Mouse (Mus musculus) myocyte (in vitro differentiated cells): ENCODE measurements around the gene Per1.

Source experiments
- CEBPB ChIP-seq: IDR thresholded peaks from 2 replicates; pipeline ENCODE4 v1.6.1; 2011; ENCODE audit warnings: mild to moderate bottlenecking, moderate library complexity; ENCODE audit not compliant: poor library complexity, insufficient read depth, severe bottlenecking
- E2F4 ChIP-seq: IDR thresholded peaks from one replicate; pipeline ENCODE4 v1.6.1; 2011; ENCODE audit warnings: mild to moderate bottlenecking, control low read depth, moderate library complexity; ENCODE audit not compliant: insufficient read depth
- MAX ChIP-seq: IDR thresholded peaks from one replicate; pipeline ENCODE4 v1.6.1; 2011; ENCODE audit warnings: low read depth, mild to moderate bottlenecking, control low read depth
- POLR2A ChIP-seq: IDR thresholded peaks from one replicate; pipeline ENCODE4 v1.6.1; 2011; ENCODE audit warnings: low read depth, mild to moderate bottlenecking, control low read depth, moderate library complexity; ENCODE audit not compliant: insufficient read length
- POLR2AphosphoS2 ChIP-seq: IDR thresholded peaks from one replicate; pipeline ENCODE4 v1.6.1; 2011; ENCODE audit warnings: low read depth, control low read depth; ENCODE audit not compliant: insufficient read length
- REST ChIP-seq: IDR thresholded peaks from one replicate; pipeline ENCODE4 v1.6.1; 2011; ENCODE audit warnings: mild to moderate bottlenecking, control low read depth, moderate library complexity; ENCODE audit not compliant: insufficient read depth, insufficient read length
- SRF ChIP-seq: IDR thresholded peaks from one replicate; pipeline ENCODE4 v1.6.1; 2011; ENCODE audit warnings: low read depth; ENCODE audit not compliant: control insufficient read depth, insufficient read length
- TCF12 ChIP-seq: IDR thresholded peaks from one replicate; pipeline ENCODE4 v1.6.1; 2011; ENCODE audit warnings: mild to moderate bottlenecking, control low read depth; ENCODE audit not compliant: poor library complexity, insufficient read depth, severe bottlenecking
- TCF3 ChIP-seq: IDR thresholded peaks from one replicate; pipeline ENCODE4 v1.6.1; 2011; ENCODE audit warnings: low read depth, control low read depth; ENCODE audit not compliant: insufficient read length
- USF1 ChIP-seq: IDR thresholded peaks from one replicate; pipeline ENCODE4 v1.6.1; 2011; ENCODE audit warnings: low read depth, mild to moderate bottlenecking, control low read depth, moderate library complexity

DNA sequence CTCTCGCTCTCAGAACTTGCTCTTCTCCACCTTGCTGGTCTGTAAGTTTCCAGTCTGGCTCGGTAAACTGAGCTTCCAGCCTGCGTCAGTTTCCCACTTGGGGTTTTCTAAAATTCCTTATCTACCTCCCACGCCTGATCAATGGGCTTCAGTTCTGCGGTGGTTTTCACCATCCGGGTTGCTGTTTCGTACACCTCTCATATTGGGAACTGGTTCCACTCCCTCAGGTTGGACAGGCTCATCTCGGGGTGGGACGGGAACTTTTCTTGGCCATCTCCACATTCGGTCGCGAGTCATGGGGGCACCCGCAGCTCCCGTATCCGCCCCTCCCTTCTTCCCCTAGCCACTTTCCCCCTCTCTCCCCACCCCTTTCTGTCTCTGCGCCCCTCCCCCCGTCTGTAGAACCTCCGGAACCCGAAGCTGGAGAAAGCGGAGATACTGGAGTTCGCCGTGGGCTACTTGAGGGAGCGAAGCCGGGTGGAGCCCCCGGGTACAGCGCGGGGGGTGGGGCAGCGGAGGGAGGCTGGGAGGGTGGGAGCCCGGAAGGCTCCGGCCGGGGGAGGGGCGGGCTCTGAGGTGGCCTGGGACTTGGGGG, 26.8 kb downstream of the Per1 start:
- no peak for TF ChIP-seq POLR2A
- no peak for TF ChIP-seq E2F4
- TF ChIP-seq POLR2AphosphoS2: no peak
- TF ChIP-seq USF1: no peak
- TF ChIP-seq MAX: no peak
- TF ChIP-seq CEBPB: no peak
- no peak for TF ChIP-seq REST
- no peak for TF ChIP-seq TCF12
- no peak for TF ChIP-seq SRF
- TF ChIP-seq TCF3: no peak
